Mouse (Mus musculus) stomach, embryonic 14.5 days (tissue): ENCODE measurements around the gene Lrit2. TPM values are rescaled to one million over a fixed set of nuclear protein-coding genes. Genes with fewer than 3 reads are reported as not detected.

Experiments used
- ATAC-seq: fragments of 200-750 bp; cut with Nextera tagmentation; 2 replicates; pipeline ENCODE4 v1.8.0; 2017; ENCODE audit warnings: low read depth, moderate TSS enrichment; ENCODE audit not compliant: insufficient number of reproducible peaks, insufficient read depth, low FRiP score
- H3K27ac ChIP-seq: fragments of 300-500 bp; sonication (generic); 2 replicates; pipeline ENCODE4 v1.5.1; 2014; ENCODE audit warnings: mild to moderate bottlenecking, low read length, moderate library complexity, mixed read lengths
- H3K27me3 ChIP-seq: fragments of 300-500 bp; sonication (generic); 2 replicates; pipeline ENCODE4 v1.6.1; 2014; ENCODE audit warnings: low read length, control low read depth, mixed read lengths; ENCODE audit not compliant: control insufficient read depth, insufficient read depth
- H3K36me3 ChIP-seq: fragments of 300-500 bp; sonication (generic); 2 replicates; pipeline ENCODE4 v1.6.1; 2014; ENCODE audit warnings: mild to moderate bottlenecking, control low read depth, low read length, moderate library complexity, mixed read lengths; ENCODE audit not compliant: control insufficient read depth, insufficient read depth
- H3K4me1 ChIP-seq: fragments of 300-500 bp; sonication (generic); 2 replicates; pipeline ENCODE4 v1.6.1; 2014; ENCODE audit warnings: low read length, control low read depth, mixed read lengths; ENCODE audit not compliant: control insufficient read depth, insufficient read depth
- H3K4me2 ChIP-seq: fragments of 300-500 bp; sonication (generic); replicated peaks from 2 replicates; pipeline ENCODE4 v1.6.1; 2014; ENCODE audit warnings: low read depth, low read length, control low read depth
- H3K4me3 ChIP-seq: fragments of 300-500 bp; sonication (generic); 2 replicates; pipeline ENCODE4 v1.5.1; 2014; ENCODE audit warnings: low read depth, low read length, control low read depth
- H3K9ac ChIP-seq: fragments of 300-500 bp; sonication (generic); replicated peaks from 2 replicates; pipeline ENCODE4 v1.6.1; 2014; ENCODE audit warnings: low read depth, mild to moderate bottlenecking, control low read depth, low read length, moderate library complexity, mixed read lengths
- H3K9me3 ChIP-seq: fragments of 300-500 bp; sonication (generic); 2 replicates; pipeline ENCODE4 v1.6.1; 2016; ENCODE audit warnings: low read depth, low read length, control low read depth; ENCODE audit not compliant: control insufficient read depth
- WGBS: fragments of 180-500 bp; shearing (Covaris S2); extraction: QIAGEN DNeasy Blood & Tissue Kit; methylation state at CpG from one replicate; pipeline ENCODE4 v1.1.7; 2014; 5-methylcytosine and 5-hydroxymethylcytosine counted together
- polyA plus RNA-seq: library from polyadenylated mRNA; unstranded; fragments of >200 nt; fragmentation: Nextera tagmentation; extraction: Ambion mirVana; gene quantifications from 2 replicates; pipeline ENCODE4 v1.2.1, GENCODE M21; 2014

The Lrit2 gene
- polyA plus RNA-seq, 1 experiment from 2014 or later = not detected

- no peak overlapping the region for H3K27ac ChIP-seq
- ATAC-seq = no peak; the same call in 1 of the 2 replicates
- 98% methylated on average over 4 of the region's 4 CpGs for WGBS
- H3K4me1 ChIP-seq = no peaks in the 10 kb centered on the region
- no peak overlapping the region for H3K4me2 ChIP-seq
- H3K36me3 ChIP-seq = peaks cover 21% of the 10 kb centered on the region
- no peaks in the 10 kb centered on the region for H3K9me3 ChIP-seq
- H3K9ac ChIP-seq = no peak overlapping the region
- no peaks in the 10 kb centered on the region for H3K27me3 ChIP-seq
- no peak overlapping the region for H3K4me3 ChIP-seq
These were observed 51.5 kb downstream of the Lrit2 start for GRCm38 (mm10) chr14:37119233-37119632.

Other genes starting within 250 kb of the Lrit2 start
- 26.8 and 31.8 TPM in 2 replicates for gene Ccser2, start 99.2 kb upstream of the Lrit2 start, polyA plus RNA-seq
- gene Rgr, start 19.0 kb upstream of the Lrit2 start, polyA plus RNA-seq = not detected in 2 replicates
- gene Lrit1, start 13.1 kb upstream of the Lrit2 start, polyA plus RNA-seq = not detected in 2 replicates
- gene Cdhr1, start 30.4 kb downstream of the Lrit2 start, polyA plus RNA-seq = 0.07 and 0.14 TPM in 2 replicates
- gene 2610528A11Rik, start 46.1 kb downstream of the Lrit2 start, polyA plus RNA-seq = 0.88 and 2.9 TPM in 2 replicates
- 194 and 204 TPM in 2 replicates for gene Ghitm, start 67.3 kb downstream of the Lrit2 start, polyA plus RNA-seq